Mouse (Mus musculus) MEL (cell line): ENCODE measurements at regions not wholly inside any gene's neighbourhood (a gene's known extent, or its start where the extent isn't known, plus 50 kb on each side); places are given as distances from the start of the nearest gene placed in this dataset.

Source experiments
- CTCF ChIP-seq, 3 experiments: IDR thresholded peaks in 2 of 3; conservative IDR thresholded peaks in 1 of 3; 2 replicates each; pipeline ENCODE4 v1.5.1; 2011 to 2012; ENCODE audit warnings: low read length in 3 of 3, low read depth in 2 of 3, mild to moderate bottlenecking in 2 of 3, improper control_type of control experiment in 1 of 3, inconsistent platforms in 1 of 3, mixed read lengths in 1 of 3, moderate library complexity in 1 of 3; ENCODE audit not compliant: control insufficient read depth in 1 of 3, insufficient read depth in 1 of 3, poor library complexity in 1 of 3, severe bottlenecking in 1 of 3
- EP300 ChIP-seq, 2 experiments: IDR thresholded peaks; 2 replicates each; pipeline ENCODE4 v1.6.1; 2011; ENCODE audit warnings: improper control_type of control experiment in 2 of 2, low read length in 2 of 2, low read depth in 1 of 2, mild to moderate bottlenecking in 1 of 2
- GATA1 ChIP-seq: IDR thresholded peaks from 2 replicates; pipeline ENCODE4 v1.6.1; 2011; ENCODE audit warnings: low read depth, low read length, improper control_type of control experiment
- MEF2A ChIP-seq: IDR thresholded peaks from 2 replicates; pipeline ENCODE4 v1.6.1; 2014; ENCODE audit warnings: low read depth, mild to moderate bottlenecking, inconsistent platforms, low read length, improper control_type of control experiment; ENCODE audit not compliant: poor library complexity, insufficient replicate concordance, severe bottlenecking; ENCODE audit errors: extremely low read depth
- TAL1 ChIP-seq: IDR thresholded peaks from 2 replicates; pipeline ENCODE4 v1.6.1; 2012; ENCODE audit warnings: mild to moderate bottlenecking, inconsistent platforms, low read length, moderate library complexity, mixed read lengths
- TCF12 ChIP-seq: IDR thresholded peaks from 2 replicates; pipeline ENCODE4 v1.6.1; 2014; ENCODE audit warnings: low read depth, mild to moderate bottlenecking, inconsistent platforms, low read length, improper control_type of control experiment, moderate library complexity
- USF1 ChIP-seq: IDR thresholded peaks from 2 replicates; pipeline ENCODE4 v1.6.1; 2014; ENCODE audit warnings: low read depth, mild to moderate bottlenecking, inconsistent platforms, low read length, improper control_type of control experiment, moderate library complexity

- TF ChIP-seq CTCF (IDR thresholded peaks at IDR 0.05 in 2 of 3, conservative IDR thresholded peaks at IDR 0.05 in 1 of 3; ENCODE audit: control insufficient read depth in 1 of 3, insufficient read depth in 1 of 3, low read depth in 2 of 3, low read length in 3 of 3, poor library complexity in 1 of 3, severe bottlenecking in 1 of 3) (no peak), EP300 (IDR thresholded peaks at IDR 0.05; ENCODE audit: low read depth in 1 of 2, low read length in 2 of 2) (no peak), TCF12 (no peak), MEF2A (no peak), TAL1 (no peak), GATA1 (no peak), USF1 (no peak)
Measured at GRCm38 (mm10) chr10:117479721-117480455, 100.1 kb upstream of the Cpsf6 start.
